Mouse (Mus musculus) kidney, adult 2 months (tissue): ENCODE data around the gene Galnt10.

Experiments
- CTCF ChIP-seq: fragments of 200-500 bp; conservative IDR thresholded peaks from 2 replicates; pipeline ENCODE4 v1.5.1; 2011; ENCODE audit warnings: low read depth, mild to moderate bottlenecking, control low read depth, low read length, moderate library complexity, mixed read lengths; ENCODE audit not compliant: insufficient read depth, insufficient read length
- POLR2A ChIP-seq: fragments of 200-500 bp; IDR thresholded peaks from one replicate; pipeline ENCODE4 v1.6.1; 2011; ENCODE audit warnings: low read depth, low read length, control low read depth

DNA sequence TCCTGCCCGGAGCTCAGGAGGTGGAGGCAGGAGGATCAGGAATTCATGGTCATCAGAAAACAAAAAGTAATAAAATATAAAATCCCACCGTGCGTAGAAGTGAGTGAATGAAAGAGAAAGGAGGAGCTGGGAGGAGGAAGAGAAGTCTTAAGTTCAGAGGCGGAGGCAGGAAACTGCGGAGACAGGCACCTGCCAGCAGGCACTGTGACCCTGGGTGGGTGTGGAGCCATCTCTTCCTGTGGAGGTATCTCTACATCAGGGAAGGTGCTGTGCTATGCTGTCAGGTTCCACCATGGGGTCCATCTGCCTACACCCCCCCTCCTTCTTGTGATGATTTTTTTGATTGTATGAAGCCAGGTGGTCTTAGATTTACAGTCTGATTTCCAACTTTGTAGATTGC is 19.5 kb downstream of the Galnt10 start:
- TF ChIP-seq CTCF (no peak), POLR2A (no peak)
